Mouse (Mus musculus): ENCODE results near the gene Rexo1.

Rexo1 gene

GRCm38 (mm10) chr10:80584642-80585552 lies 23.5 kb upstream of the Rexo1 start:
- DNase-seq (ENCODE audit: low read depth, low spot score), result no peak

DNA sequence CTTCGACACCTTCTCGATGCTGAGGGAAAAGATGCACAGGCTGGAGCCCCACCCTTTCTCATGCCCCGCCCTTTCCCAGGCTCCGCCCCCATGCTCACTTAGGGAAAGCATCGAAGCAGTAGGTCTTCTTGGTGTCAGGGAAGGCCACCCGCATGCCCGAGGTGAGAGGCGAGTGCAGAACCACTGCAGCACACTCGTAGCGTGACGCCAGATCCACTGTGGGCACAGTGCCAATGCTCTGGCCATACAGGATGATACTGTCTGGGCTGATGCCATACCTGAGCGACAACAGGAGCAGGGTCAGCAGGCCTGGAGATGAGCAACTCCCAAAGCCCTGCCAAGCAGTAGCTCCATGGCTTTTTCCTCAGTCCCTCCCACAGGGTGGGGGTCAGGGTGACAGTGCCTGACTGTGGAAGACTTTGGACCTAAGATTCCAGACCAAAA lies 22.7 kb upstream of the Rexo1 start:
- DNase-seq (ENCODE audit: low read depth, low spot score), result no peak

GRCm38 (mm10) chr10:80583047-80583446 lies 21.7 kb upstream of the Rexo1 start:
- no peak for DNase-seq (ENCODE audit: low read depth, low spot score)

- no peak for DNase-seq (ENCODE audit: low read depth, low spot score)
Observed at GRCm38 (mm10) chr10:80578911-80579310, 17.6 kb upstream of the Rexo1 start.

DNA sequence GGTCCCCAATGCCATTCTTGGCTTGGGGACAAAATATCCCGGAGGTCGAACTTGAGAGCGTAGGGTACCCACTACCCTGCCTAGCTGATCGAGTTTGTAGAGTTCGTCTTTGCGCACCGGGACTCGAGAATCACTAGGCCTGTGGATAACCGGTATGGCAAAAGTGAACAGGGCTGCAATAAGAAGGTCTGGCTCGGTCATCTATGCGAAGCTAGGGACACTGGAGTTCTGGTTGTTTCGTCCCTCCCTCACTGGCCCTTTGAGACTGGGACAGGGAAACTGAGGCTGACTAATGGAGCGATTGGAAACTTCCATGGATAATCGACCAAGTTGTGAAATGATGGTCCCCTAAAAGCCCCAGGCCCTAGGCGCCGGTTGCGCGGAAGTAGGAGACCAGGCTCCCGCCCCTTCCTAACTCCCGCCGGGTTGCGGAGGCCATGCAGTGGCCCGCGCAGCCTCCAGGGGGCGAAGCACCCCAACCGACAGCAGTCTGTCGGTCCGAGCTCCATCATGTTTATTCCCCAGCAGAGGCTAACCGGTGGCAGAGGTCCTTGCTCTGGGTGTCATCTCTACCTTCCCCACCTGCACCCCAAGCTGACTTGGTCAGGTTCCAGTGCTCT lies 16.9 kb upstream of the Rexo1 start:
- no peak for DNase-seq (ENCODE audit: low read depth, low spot score)

GRCm38 (mm10) chr10:80577195-80578130 lies 16.1 kb upstream of the Rexo1 start, which contains the start of gene Klf16:
Gene Klf16 (minus strand): TSS chr10:80577321.
- DNase-seq (ENCODE audit: low read depth, low spot score), result peak; percentile 87

DNA sequence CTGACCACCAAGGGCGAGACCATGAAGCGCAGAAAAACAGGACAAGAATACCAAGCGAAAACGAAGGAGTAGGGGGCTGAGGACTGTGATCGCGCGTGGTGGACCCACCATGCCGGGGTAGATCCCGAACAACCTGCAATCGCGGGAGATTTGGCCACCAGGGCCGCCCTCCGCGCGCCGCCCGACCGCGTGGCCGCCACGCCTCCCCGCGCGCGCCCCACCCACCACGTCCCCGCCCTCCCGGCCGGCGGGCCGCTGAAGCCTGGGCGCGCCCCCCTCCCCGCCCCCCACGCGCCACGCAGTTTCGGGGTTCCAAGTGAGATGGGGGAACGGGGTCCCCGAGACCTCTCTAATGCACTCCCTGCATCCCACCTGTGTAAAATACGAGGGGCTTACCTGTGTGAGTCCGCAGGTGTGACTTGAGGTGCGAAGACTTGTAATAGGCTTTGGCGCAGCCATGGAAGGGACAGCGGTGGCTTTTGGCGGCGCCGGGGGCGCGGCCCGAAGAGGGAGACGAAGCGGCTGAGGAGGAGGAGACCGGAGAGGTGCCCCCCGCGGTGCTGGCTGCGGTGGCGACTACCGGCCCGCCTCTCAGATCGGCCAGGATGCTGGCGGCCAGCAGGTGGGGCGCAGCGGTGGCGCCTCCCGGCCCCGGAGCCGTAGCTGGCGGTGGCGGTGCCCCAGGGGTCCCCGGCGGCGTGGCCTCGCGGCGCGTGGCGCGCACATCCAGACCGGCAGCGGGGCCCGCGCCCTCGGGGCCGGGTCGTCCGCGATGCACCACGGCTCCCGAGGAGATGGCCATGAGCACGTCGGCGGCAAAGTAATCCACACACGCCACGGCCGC lies 15.2 kb upstream of the Rexo1 start:
- DNase-seq (ENCODE audit: low read depth, low spot score), result no peak

GRCm38 (mm10) chr10:80575925-80576324 lies 14.6 kb upstream of the Rexo1 start:
- DNase-seq (ENCODE audit: low read depth, low spot score), result no peak

- DNase-seq (ENCODE audit: low read depth, low spot score), result no peak
Observed at GRCm38 (mm10) chr10:80574896-80575295, 13.5 kb upstream of the Rexo1 start.

GRCm38 (mm10) chr10:80573944-80574343 lies 12.6 kb upstream of the Rexo1 start:
- DNase-seq (ENCODE audit: low read depth, low spot score), result no peak

DNA sequence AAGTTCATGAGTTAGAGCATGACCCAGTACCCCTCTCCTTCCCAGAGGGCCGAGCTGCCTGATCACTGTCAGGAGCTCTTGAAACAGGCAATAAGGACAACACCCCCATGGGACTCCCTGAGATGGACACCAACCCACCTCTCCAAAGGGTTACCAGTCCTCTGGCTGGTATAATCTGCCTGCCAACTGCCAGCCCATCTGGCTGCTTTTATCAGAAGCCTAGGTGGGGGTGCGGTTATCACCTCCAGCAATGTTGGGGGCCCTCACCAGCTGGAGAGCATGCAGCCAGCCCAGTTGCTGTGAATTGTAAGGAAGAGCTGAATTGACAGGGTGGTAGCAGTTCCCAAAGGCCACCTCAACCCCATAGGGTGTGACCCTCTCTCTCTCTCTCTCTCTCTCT lies 11.1 kb upstream of the Rexo1 start:
- DNase-seq (ENCODE audit: low read depth, low spot score), result no peak

DNA sequence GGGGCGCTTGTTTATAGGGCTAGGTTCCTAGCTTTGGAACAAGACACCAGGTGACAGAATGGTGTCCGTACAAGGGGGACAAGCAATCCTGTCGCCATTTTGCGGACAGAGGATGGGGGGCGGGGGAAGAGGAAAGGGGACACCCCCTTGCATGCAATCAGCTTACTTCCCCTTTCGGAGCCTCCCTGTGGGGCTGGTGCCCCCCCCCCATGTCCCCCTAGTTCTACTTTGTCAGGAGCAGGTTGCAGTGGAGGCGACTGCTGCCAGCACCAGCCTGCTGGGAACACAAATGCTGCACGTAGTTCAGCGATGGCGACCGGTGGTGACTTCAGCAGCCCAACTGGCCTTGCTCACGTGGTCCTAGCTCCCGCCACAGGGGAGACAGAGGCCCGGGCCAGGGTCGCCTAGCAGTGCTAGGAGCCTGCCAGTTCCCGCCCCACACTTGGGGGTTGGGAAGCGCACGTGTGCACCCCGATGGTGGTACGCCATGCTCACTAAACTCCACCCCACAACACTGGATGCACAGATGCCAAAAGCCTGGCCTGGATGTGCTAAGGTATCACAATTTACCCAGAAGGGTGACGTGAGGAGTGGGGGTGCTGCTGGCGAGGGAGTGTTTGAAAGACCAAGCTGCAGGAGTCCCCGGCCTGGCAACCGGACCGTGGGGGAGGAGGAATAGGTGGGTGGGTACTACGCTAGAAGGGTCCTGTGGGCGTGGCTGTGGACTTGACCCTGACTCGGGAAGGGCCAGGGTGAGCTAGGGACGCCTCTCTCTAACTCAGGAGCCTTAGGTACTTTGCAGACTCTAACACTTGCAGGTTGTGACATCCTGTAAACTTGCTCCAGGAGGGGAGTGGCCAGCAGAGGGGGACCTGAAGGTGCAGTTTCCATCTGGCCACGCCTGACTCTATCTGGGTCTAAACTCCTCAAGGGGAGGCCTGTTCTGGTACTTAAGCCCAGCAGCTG lies 9.8 kb upstream of the Rexo1 start:
- no peak for DNase-seq (ENCODE audit: low read depth, low spot score)

DNA sequence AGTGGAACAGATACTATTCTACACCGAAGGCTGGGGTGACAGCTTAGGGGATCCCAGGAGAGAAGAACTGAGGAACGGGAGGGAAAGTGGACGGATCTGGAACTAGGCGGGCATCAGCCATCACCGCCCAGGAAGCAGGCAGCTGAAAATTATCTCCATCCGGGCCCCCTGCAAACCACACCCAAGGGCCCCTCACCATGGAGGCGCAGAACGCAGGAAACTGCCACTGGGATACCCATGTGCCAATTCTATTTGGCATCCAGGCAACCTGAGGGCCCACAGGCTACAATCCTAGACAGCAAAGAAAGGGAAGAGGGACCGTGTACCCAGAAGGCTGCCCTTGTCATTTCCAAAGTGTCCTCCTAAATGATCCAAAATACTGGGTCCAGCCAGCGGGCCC lies 9.1 kb upstream of the Rexo1 start:
- DNase-seq (ENCODE audit: low read depth, low spot score), result no peak

DNA sequence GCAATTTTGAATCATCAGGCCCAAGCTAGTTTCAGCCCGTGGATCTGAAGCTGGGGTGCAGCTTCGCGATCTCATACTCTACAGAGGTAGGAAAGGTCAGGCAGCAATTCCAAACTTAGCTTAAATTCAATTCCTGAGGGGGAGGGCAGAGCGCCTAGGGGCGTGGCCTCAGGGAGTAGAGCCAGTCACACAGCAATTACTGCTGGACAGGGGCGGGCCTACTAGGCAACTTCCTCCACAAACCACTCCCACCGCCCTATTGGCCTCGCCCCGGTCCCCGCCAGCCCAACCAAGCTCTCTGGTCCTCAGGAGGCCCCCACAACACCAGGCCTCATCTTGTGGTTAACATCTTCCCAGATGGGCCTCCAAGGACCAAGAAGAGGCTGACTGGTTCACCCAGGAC lies 8.3 kb upstream of the Rexo1 start:
- DNase-seq (ENCODE audit: low read depth, low spot score), result no peak

GRCm38 (mm10) chr10:80568876-80569275 lies 7.5 kb upstream of the Rexo1 start:
- no peak for DNase-seq (ENCODE audit: low read depth, low spot score)

DNA sequence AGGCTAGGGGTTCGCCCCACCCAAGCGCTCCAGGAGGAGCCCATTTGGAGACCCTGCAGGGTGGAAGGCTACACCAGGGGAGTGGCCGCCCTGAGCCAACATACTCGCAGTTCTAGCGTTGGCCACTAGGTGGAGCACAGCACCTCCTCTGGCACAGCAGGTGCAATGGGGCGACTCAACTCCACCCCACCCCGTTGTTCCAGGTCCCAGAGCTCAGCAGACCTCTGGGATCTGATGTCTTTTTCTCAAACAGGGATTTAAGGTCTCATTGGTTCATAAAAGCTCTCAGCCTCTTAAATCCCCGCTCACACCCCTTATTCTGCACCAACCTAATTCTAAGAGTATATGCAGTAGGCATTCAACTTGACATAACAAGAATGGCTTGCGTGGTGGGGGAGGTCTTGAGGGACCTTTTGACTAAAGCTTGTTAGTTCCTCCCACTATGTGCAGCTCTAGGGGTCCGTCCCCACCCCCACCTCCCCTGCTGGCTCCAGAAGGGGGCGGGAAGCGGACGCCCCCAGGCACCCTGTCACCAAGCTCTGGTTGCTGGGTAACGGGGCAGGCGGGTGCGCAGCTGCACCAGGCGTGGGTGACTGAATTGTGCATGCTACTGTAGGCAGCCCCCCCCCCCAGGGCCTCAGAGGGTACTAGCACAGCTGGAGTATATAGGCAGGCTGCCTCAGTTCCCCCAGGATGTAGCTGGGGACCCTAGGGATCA lies 5.2 kb upstream of the Rexo1 start:
- DNase-seq (ENCODE audit: low read depth, low spot score), result peak; percentile 36

DNA sequence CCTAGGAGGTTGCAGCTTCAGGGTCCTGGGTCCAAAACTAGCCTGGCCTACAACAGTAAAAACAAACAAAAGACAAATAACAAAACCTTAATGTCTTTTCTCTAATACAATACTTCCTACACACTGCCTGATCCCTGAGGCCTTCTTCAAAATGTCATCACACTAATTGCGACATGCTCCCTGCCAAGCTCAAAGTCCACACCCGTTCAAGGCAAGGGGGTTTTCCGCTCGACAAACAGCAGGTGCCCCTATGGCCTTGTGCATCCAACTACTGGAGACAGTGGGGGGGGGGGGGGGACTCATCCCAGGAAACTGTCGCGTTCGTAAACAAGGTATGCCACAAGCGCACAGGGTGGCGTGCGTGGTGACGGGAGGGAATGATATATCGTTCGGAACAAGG lies 739 bp downstream of the Rexo1 start:
- no peak for DNase-seq (ENCODE audit: low read depth, low spot score)

- DNase-seq (ENCODE audit: low read depth, low spot score), result no peak
Observed at GRCm38 (mm10) chr10:80559431-80559830, 1.9 kb downstream of the Rexo1 start.

DNA sequence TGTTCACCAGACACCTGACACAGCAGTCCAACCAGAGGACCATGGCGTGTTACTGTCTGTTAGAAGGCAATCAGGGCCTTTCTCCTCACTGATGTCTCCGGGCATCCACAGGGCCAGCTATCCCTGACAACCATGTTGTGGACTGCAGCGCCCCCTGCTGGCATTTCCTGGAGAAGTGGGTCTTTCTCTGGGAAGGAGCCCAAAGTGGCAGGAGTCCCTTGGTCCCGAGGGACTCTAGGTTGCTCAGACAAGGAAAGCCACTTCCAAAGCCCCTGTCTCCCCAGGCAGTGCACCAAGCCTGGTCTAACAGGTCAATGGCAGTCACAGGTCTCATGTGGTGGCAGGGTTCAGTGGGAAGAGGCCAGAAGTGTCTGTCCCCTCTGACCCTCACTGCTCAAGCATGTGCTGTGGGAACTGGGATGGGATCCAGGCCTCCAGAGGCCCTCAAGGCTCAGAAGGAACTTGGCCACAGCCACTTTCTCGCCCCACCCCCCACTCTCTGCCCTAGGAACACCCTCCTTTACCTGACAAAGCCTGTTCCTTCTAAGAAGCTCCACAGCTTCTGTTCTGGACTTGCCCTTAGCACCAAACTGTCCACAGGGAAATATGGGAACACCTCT lies 3.9 kb downstream of the Rexo1 start:
- no peak for DNase-seq (ENCODE audit: low read depth, low spot score)
